Mouse (Mus musculus): ENCODE results near the gene Hist1h2bb. TPM values are rescaled to one million over a fixed set of nuclear protein-coding genes. Genes with fewer than 3 reads are reported as not detected.

Gene Hist1h2bb
- total and polyA plus RNA-seq, 3 experiments: 3.2 to 2,278 TPM; not detected in 1

DNA sequence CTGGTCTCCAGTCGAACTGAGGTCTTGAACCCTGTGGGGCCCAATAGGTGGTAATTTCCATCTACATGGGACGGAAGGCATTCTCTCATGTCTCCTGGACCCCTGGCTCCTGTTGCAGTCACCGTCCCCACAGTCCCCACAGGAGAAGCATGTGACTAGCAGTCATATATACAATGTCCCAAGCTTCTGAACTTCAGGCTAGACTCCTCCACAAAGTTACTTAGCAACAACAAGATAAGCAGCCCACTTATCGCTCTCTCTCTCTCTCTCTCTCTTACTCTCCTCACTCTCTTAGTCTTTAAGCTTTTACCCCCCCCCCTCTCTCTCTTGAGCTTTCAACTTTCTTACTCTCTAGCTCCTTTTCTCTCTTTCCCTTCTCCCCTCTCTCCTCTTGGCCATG lies 22.3 kb upstream of the Hist1h2bb start (continued):
- TF ChIP-seq USF2 (IDR thresholded peaks at IDR 0.05; ENCODE audit: borderline replicate concordance in 1 of 2, insufficient read depth in 1 of 2, low read depth in 1 of 2, low read length in 2 of 2) (no peak), GABPA (IDR thresholded peaks at IDR 0.05; ENCODE audit: low read depth, low read length) (no peak), USF1 (IDR thresholded peaks at IDR 0.05; ENCODE audit: low read depth, low read length) (peak; percentile 63), JUND (IDR thresholded peaks at IDR 0.05; ENCODE audit: low read depth, low read length) (peak; percentile 99), CHD1 (IDR thresholded peaks at IDR 0.05; ENCODE audit: low read depth, low read length) (no peak), GATA1 (IDR thresholded peaks at IDR 0.05; ENCODE audit: low read depth, low read length) (peak; percentile 97), MYC (IDR thresholded peaks at IDR 0.05; ENCODE audit: low read depth, low read length) (peak; percentile 71), BHLHE40 (IDR thresholded peaks at IDR 0.05; ENCODE audit: borderline replicate concordance, low read depth, low read length) (no peak), ZMIZ1 (IDR thresholded peaks at IDR 0.05; ENCODE audit: low read depth, low read length) (no peak), SMC3 (IDR thresholded peaks at IDR 0.05; ENCODE audit: low read depth, low read length) (no peak), POLR2AphosphoS2 (IDR thresholded peaks at IDR 0.05; ENCODE audit: low read length) (no peak), MYB (IDR thresholded peaks at IDR 0.05; ENCODE audit: low read depth, low read length) (no peak), SIN3A (IDR thresholded peaks at IDR 0.05; ENCODE audit: low read length) (peak; percentile 79), MAZ (IDR thresholded peaks at IDR 0.05; ENCODE audit: low read depth, low read length) (peak; percentile 74; the same call in 1 of the 2 replicates), RCOR1 (IDR thresholded peaks at IDR 0.05; ENCODE audit: low read depth, low read length) (peak; percentile 79), MXI1 (IDR thresholded peaks at IDR 0.05; ENCODE audit: low read depth, low read length) (peak; percentile 79), ETS1 (IDR thresholded peaks at IDR 0.05; ENCODE audit: low read depth, low read length) (peak; percentile 74; the same call in 1 of the 2 replicates)

DNA sequence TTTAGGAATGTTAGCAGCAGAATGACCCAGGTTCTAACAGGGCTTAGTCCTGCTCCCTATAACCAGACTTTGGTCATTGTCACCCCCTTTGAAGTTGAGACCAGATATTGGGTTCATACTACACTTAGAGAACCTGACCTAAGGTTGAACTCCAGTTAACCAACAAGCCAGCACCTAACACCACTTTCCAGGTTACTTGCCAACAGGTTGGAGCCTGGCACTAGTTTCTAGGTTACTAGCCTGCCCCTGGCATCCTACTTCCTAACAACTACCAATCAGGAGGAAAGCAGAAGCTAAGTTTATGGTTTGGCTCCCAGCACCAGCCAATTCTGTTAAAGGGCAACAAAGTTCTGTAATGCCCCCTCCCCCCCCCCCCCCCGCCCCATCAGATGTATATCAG lies 21.3 kb upstream of the Hist1h2bb start:
- no peak overlapping the region for H3K27ac ChIP-seq (ENCODE audit: control insufficient read depth, low read depth, low read length)
- H3K9me3 ChIP-seq (replicated peaks; ENCODE audit: insufficient read depth, low read length): no peaks in the 10 kb centered on the region
- peaks cover 7 to 23% of the 10 kb centered on the region in 2 experiments for H3K4me1 ChIP-seq (ENCODE audit: control insufficient read depth in 1 of 2, insufficient read depth in 2 of 2, low read length in 2 of 2)
- H3K36me3 ChIP-seq (ENCODE audit: control insufficient read depth in 1 of 2, insufficient read depth in 2 of 2, low read length in 2 of 2): peaks cover 0 to 15% of the 10 kb centered on the region in 2 experiments; a peak in 2 of 4 replicates
- no peak for TF ChIP-seq TBP (IDR thresholded peaks at IDR 0.05; ENCODE audit: low read depth, low read length)
- 0 out of 2 replicates have a peak, but pooled peaks have one; percentile 3 for TF ChIP-seq ETS1 (IDR thresholded peaks at IDR 0.05; ENCODE audit: low read depth, low read length)
- H3K79me2 ChIP-seq (ENCODE audit: control insufficient read depth, insufficient read depth, low read length, poor library complexity): no peaks in the 10 kb centered on the region
- peak; percentile 36 for DNase-seq (ENCODE audit: low read depth, low spot score)
- H3K9ac ChIP-seq (ENCODE audit: control insufficient read depth, low read depth, low read length, poor library complexity, severe bottlenecking): no peak overlapping the region; the same call in 1 of the 2 replicates
- no peak overlapping the region for H3K4me3 ChIP-seq (ENCODE audit: control insufficient read depth in 1 of 2, insufficient read depth in 1 of 2, low read depth in 2 of 2, low read length in 2 of 2)
- no peaks in the 10 kb centered on the region for H3K27me3 ChIP-seq (ENCODE audit: control insufficient read depth in 1 of 2, insufficient read depth in 2 of 2, low read length in 2 of 2)

Measured in MEL (cell line).